Mouse (Mus musculus) kidney, adult 2 months (tissue): ENCODE measurements around the gene Tmem217.

Source experiments
- CTCF ChIP-seq: fragments of 200-500 bp; conservative IDR thresholded peaks from 2 replicates; pipeline ENCODE4 v1.5.1; 2011; ENCODE audit warnings: low read depth, mild to moderate bottlenecking, control low read depth, low read length, moderate library complexity, mixed read lengths; ENCODE audit not compliant: insufficient read depth, insufficient read length
- POLR2A ChIP-seq: fragments of 200-500 bp; IDR thresholded peaks from one replicate; pipeline ENCODE4 v1.6.1; 2011; ENCODE audit warnings: low read depth, low read length, control low read depth

DNA sequence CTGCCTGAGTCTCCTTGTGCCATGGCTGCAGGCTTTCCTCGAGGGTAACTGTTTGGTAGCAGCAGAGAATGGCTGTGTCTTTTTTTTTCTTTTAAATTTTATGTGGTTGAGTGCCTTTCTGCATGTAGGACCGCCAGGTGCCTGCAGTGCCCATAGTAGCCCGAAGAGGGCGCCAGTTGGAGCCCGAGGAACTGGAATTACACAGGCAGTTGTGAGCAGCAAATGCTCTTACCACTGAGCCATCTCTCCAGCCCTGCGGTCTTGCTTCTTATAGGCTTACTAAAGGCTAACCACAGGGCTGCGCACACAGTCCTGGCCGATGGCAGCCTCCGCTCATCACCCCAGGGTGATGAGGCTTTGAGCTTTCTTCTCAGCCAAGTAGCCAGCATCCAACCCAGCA lies 20.9 kb downstream of the Tmem217 start:
- no peak for TF ChIP-seq POLR2A
- TF ChIP-seq CTCF: no peak
